Mouse (Mus musculus): Measurements from ENCODE around the gene Slc25a26.

DNA sequence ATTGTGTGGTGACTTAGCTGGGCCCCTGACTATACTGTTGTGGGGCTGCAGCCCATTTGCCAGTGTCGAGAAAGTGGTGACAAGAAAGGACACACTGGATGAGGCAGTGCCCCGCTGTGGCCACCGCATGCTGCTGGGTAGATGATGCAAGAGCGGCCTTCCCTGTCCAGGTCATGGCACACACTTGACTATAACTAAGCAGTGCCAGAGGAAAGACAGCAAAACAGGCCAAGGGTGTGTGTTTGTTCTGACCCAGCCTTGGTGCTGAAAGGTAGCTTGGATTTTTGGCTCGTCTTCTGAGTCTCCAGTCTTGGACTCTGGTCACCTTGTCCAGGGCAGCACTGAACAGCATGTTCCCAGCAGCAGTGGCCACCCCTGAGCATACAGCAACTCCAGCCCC lies 101.0 kb downstream of the Slc25a26 start:
- TF ChIP-seq CTCF (IDR thresholded peaks at IDR 0.05; ENCODE audit: low read depth, low read length) (no peak), POLR2A (IDR thresholded peaks at IDR 0.05; ENCODE audit: borderline replicate concordance, low read depth, low read length) (no peak)
